Mouse (Mus musculus): ENCODE results near the gene Churc1. TPM values are rescaled to one million over a fixed set of nuclear protein-coding genes. Genes with fewer than 3 reads are reported as not detected.

The Churc1 gene
- polyA plus RNA-seq, 3 experiments from 2014 or later = 126 to 167 (median 138) TPM

- ATAC-seq = no peak
Observed at GRCm38 (mm10) chr12:76795350-76795749, 30.0 kb downstream of the Churc1 start, which contains the start of gene Gpx2. TSS of gene Gpx2 (minus strand) at chr12:76795554.

DNA sequence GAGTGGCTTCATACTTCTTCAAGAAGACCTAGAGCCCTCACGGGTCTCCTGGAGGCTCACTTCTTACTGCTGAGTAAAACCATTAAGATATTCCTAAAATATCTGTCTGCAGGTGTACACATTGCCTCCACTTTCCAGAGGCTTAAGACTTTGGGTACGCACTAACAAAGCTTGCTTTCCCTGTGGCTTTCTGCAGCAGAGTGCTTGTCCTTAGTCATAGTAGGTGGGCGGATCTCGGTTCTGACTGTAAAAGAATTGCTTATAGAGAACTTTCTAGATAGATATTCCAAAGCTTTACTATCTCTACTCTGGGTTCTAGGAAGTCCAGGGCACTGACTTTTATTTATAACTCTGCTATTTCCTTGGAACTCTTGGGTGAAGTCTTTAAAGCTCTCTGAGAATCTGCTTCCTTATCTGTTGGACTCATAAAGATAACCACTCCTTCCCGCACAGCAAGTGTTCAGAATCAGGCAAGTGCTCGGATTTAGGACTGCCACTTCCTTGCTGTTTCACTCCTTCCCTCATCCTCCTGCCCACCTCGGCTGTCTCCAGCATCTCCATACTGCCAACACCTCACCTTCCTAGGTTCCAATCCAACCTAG lies 31.7 kb downstream of the Churc1 start:
- no peak for ATAC-seq

DNA sequence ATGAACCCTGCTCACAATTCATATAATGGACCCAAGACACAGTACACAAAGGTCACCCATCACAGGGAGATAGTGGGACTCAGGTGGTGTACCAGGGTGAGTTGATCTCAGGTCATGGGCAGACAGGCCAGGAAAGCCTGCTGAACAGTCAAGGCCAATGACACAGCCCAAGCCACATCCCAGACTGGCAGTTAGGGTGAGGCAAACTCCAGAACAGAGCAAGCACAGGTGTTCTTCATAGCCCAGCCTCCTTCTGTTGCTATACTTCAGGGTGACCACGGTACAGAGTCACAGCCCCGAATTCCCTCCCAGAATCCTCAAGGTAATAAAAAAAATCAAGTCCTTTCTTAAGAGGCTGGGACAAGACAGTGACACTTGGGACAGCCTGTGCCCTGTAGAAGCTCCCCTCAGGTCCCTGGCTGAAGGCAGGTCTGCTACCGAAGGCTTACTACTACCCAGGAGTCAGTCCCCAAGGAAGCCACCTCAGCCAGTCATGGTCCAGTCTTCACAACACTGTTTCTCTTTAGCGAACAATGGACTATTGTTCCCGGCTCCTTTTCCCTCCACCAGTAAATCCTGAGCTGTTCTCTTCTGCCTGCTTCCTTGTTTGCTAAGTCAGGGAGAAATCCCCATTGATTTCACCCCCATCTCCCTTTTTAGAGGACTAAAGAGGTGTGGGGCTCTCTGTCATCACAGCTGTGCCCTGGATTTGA lies 32.8 kb downstream of the Churc1 start:
- no peak for ATAC-seq

DNA sequence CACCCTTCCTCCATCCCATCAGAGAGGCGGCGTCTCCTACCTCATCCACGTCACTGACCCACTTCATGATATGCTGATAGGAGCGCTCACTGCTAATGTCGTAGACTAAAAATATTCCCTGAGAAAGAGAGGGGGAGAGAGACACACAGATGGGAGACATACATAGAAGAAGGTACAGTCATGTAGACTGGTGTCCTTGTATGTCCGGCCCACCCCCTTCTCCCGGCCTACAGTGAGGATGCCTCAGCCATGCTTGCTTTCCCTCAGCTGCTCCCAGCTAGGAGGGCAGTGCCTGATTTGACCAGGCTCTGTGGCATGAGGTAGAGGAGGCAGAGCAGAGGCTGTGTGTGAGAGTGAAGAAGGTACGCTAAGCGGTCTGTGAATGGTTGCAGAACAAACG lies 37.7 kb downstream of the Churc1 start:
- no peak for ATAC-seq

DNA sequence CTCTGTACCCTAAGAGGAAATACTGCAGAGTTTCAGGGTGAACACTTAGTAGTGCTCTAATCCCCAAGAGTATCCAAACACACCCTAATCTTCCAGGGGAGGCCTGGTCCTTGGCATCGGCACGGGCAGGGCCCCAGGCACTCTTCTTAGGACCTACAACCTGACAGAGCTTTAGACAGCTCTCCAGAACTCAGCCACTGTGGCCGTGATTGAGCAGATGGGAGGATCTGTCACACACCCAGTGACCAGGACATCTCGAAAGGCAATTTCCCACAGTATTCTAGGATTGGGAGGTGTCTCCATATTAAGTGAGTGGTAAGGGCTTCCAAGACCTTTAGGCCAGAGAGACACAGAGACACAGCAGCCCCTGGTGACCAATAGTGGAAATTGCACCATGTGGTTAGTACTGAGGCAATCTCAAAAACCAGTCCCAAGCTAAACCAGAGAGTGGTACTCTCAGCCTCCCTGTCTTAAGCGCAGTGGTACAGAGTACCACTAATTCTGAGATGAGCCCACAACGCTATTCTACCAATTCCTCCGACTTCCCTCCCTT lies 38.4 kb downstream of the Churc1 start:
- peak; percentile 71 for ATAC-seq

DNA sequence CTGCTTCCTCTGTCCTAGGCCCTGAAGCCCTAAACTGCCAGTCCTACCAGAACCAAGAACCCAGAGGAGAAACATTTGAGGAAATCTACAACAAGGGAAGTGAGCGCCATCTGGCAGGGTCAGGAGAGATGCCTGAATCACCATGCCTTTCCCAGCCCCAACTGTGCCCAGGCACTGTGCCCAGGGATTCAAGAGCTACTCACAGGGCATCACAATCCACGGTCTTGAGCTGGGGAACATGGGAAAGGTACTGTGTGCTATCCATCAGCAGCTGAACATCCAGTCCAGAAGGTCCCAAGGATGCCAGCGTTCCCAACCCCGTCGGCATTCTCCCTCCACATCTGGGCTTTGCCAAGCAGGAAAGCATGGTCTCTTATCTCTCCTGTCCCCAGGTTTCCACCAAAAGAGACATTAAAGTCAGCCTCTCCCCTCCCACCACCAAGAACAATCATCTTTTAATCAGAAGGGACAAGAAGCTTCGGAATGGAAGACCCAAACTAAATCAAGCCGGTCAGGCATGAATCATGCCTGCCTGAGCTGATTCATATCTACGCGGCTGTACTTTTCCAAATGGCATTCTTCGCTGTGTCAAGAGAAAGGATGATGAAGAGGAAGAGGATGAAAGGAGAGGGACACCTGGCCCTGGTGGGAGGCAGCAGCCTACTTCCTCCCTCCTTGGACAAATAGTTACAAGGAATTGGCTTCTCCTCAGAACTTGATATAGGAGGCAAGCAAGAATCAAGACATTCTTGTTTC lies 39.9 kb downstream of the Churc1 start:
- ATAC-seq = no peak

- no peak for ATAC-seq
Observed at GRCm38 (mm10) chr12:76807796-76808195, 42.5 kb downstream of the Churc1 start.

DNA sequence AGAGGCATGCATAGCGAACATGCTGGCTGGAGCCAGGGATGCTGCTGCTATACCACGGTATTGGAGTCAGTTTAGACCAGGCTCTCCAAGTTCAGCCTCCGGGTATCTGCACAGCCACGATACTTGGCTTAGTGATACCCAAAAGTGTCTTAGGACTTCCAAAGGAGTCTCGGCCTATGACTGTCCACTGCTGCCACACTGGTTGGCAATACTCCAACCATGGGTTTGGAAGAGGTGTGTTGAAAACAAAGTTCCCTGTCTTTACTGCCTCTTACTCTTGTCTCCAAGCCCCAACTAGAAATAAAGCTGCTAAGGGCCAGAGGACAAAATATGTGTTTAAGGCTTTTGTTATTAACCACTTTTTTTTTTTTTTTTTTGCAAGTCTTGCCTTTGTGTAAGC lies 45.2 kb downstream of the Churc1 start:
- no peak for ATAC-seq

- no peak for ATAC-seq
Observed at GRCm38 (mm10) chr12:76811006-76811405, 45.7 kb downstream of the Churc1 start.

DNA sequence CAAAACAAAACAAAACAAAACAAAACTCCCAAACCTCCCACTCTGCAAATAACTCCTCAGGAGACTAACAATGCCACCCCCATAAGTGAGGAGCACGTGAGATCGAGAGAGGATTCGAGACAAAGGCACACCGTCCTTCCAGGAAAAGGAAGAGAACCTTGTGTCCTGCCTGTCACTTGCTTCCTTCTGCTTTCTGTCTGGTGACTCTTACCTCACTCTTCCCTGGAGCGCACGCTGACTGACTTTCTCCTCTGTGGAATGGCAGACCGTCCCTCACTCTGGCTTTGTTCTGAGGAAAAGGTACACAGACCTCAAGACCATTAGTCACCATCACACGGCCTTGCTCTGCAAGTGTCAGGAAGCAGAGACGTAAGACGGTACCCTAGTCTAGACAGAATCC lies 48.2 kb downstream of the Churc1 start:
- no peak for ATAC-seq

- no peak for ATAC-seq
Observed at GRCm38 (mm10) chr12:76814120-76814519, 48.8 kb downstream of the Churc1 start.

DNA sequence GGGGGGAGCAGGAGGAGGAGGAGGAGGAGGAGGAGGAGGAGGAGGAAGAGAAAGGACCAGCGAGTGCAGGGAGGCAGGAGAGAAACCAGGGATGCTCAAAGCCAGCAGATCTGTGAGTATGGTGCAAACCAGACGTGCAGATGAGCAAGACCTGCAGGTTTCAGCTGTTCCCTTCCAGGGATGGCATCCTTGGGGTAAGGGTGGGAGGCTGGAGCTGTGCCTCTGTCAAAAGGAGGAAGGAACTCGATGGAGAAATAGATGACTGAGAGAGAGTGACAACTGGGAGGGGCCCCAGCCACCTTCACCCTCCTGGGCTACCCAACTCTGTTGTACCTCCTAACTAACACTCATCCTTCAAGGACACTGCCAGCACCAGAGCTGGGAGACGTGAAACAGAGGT lies 51.4 kb downstream of the Churc1 start:
- no peak for ATAC-seq

DNA sequence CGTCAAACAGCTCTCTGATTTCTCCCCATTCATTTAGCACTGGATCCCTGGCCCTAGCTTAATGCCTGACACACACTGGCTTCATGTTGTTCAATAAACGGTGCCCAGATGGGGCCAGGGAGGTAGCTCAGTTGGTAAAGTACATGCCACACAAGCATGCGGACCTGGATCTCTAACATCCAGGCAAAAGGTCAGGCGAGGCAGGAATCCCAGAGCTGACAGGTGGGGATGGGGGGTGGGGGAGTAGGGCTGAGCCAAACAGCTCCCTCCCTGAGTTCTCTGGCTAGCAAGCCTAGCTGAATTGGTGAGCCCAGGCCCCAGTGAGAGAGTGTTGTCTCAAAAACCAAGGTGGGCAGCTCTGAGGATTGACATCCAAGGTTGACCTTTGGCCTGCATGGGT lies 51.8 kb downstream of the Churc1 start:
- no peak for ATAC-seq

DNA sequence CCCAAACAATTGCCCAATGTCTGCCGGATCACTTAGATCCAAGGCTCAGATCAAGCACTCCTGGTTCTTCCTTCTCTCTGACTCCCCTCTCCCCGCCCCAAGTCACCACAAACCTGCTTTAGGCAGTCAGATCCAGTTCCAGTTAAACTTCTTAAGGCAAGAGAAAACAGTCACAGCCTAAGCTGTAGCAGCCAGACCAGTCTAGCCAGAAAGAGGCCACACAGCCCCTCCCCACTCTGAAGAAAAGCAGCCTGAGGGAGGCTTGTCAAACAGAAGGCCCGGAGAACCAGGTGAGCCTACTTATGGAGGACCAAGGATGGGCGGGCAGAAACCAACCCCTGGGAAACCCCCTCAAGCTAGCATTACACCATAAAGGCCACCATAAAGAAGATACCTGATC lies 52.8 kb downstream of the Churc1 start:
- no peak for ATAC-seq

DNA sequence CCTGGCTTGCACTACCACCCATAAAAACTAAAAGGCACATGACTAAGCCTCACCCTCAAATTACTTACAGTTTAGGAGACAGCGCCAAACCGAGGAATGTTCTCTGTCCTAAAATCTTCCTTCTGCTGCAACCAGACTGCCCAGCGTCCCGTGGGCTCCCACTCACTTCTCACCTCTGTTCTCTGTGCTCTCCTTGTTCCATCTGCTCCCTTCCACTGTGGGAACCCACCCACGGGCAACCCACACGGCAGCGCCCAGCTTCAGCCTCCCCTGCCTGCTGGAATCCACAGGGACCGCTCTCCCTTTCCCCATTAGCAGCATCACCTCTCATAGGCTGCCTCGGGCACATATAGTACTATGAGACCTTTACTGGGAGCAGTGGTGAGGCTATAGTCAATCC lies 53.6 kb downstream of the Churc1 start:
- no peak for ATAC-seq

GRCm38 (mm10) chr12:76819816-76820215 lies 54.5 kb downstream of the Churc1 start:
- ATAC-seq = no peak

DNA sequence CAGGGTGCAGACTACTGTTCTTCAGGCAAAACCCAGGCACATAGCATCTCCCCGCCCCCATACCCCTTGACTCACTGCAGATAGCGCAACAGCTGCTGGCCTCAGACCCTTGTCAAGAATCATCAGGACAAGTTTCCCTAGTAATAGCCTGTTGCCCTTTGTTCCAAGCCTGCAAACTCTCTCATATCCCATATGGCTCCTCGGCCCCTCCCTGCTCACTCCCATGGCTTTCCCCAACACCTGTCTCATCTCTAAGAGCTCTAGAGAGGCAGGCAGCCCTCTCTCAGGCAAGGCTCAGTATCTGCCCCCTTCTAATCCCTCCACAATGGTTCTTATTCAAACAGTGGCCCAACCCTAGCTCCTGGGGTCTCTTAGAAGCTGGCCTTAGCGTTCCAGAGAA lies 55.3 kb downstream of the Churc1 start:
- no peak for ATAC-seq

GRCm38 (mm10) chr12:76822002-76822650 lies 56.8 kb downstream of the Churc1 start:
- ATAC-seq = peak; percentile 17

DNA sequence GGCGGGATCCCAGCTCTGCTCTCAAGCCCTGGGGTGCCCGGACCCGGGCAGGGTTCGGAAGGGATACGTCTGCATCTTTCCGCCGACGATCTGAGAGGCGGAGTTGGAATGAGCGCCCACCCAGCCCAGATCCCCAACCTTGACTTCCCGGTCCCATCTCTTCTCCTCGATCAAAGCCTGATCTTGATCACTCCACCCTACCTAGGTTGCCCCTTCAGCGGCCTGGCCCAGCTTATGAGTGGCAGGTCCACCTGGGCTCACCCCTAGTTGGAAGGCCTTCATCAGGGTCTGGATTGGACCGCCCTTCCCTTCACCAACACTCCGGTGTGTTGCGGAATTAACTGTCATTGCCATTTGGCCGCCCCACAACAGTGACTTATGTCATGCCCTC lies 57.3 kb downstream of the Churc1 start, which contains the start of gene Rab15:
Gene Rab15 (minus strand): TSS at position 258 of the 391 bp plus-strand sequence.
- ATAC-seq = no peak

DNA sequence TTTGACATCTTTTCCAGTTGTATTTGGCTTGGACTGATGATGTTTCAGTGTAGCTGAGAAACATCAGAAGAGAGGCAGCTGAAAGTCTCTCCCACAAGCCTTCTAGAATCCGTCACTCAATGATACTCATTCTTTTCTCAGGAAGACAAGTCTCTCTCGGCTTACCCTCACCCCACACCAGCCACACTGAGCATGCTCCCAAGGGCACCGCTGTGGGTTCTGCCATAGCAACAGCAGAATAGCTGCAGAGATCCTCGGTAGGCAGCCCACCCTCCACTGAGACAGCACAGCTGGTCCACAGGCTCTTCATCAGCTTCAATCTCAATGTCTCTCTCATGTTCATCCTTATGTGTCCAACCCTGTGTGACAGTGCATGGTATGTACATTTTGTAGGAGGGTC lies 59.9 kb downstream of the Churc1 start:
- ATAC-seq = no peak

DNA sequence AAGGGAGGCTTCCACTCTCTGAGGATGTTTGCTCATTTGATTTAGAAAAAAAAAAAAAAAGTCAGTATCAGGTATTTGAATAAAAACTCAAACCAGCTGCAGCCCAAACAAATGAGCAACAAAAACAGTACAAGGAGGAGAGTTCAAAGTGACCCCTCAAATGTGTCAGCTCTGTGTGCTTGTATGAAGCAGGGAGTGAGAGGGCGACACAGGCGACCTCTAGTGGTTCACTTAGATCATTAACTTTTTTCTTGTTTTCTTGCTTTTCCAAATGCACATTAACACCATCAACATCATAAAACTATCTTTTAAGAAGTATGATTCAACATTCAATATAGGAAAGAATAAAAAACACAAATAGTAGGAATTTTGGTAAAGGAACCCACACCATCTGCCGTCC lies 67.4 kb downstream of the Churc1 start:
- no peak for ATAC-seq
